Mouse (Mus musculus): ENCODE measurements around the gene Pkd2. TPM values are rescaled to one million over a fixed set of nuclear protein-coding genes. Genes with fewer than 3 reads are reported as not detected.

Pkd2 gene
- 0.49 and 1.0 TPM in 2 replicates for polyA plus RNA-seq (2012; ENCODE audit: low replicate concordance)

DNA sequence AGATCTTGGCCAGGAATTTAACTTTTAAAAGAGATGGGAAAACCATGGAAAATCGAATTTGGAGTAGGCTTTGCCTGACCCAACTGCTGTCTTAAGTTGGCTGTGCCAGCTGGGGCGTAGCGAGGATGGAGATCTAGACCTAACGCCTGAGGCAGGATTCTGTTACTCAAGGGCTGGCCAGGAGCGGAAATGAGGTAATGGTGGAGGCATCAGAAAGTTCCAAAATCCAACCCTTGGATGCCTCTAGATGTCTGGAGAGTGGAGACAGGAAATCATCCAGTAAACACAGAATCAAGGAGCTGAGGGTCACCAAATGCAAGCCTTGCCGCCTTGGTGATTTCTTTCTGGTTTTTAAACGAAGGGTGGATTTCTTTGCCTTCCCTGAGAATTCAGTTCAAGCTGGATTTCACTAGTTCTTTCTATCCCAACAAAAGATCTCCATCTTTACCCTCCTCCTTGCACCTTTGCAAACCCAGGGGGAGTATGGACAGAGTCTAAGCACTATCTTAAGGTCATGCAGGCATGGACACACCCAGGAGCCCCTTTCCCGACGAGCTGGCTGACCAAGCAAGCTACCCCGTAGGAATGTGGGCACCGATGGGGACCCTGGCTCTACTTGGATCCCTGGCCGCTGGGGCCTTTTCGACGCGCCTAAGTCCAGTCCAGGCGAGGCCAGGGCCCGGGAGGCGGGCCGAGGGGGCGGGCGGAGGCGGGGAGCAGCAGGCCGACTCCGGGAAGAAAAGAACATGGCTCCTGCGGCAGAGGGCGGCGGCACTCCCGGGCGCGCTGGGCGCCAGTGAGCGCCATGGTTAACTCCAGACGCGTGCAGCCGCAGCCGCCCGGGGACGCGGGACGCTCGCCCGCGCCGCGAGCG lies at the start of gene Pkd2:
Gene Pkd2, plus strand, starts transcription at position 619 of the 874 bp plus-strand sequence.

DNA sequence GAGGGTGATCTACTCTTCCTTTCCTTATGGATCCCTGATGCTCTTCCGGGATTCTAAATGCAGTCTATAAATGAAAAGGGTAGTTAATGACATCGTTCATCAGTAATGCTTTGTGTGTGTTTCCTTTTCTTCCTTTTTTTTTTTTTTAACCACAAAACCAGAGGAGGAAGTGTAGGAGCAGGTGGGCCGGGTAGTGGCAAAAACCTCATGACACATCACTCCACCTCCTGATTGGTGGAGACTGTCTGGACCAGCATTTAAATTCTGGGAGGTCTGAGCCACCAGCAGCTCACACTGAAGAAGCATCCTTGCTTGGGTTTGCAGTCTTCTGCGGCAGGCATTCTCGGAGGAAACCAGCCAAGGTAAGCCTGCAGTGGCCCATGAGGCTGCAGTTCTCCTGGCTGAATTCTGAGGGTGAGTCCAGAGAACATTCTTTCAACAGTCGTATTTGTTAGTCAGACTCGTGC lies 24.4 kb upstream of the Pkd2 start, which contains the start of gene Spp1:
Gene Spp1, plus strand, starts transcription at position 284 of the 467 bp plus-strand sequence.

DNA sequence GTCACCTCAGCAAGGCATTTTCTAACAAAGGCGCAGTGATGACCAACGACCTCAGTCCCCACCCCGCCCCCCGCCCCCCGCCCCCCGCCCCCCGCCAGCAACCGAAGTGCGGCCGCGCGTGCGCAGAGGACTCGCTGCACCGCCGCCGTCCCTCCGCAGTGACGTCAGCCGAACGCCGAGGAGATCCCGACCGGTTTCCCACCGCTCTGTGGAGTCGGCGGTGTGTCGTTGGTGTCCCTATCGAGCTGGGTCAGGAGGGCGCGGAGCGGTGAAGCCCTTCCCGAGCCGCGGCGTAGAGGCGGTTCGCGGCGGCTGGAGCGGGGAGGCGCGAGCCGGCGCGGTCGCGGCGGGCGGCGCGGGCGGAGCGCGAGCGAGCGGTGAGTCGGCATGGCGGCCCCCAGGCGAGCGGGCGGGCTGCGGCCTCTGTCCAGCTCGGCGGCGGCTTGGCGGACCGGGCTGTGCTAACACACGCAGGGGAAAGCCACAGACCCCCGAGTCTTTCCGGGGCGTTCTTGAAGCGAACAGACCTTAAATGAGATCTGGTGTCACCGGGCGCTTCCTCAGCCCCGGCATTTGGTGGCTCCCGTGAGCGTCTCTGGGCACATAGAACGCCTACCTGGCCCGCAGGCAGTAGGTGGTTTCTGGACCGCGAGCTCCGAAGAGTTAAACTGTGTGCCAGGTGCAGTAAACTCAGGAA lies 49.1 kb downstream of the Pkd2 start, which contains the start of gene BC005561:
Gene BC005561, plus strand, starts transcription at position 158 of the 697 bp plus-strand sequence.

Other genes with a start within 250 kb of the Pkd2 start
- not detected in 2 replicates for gene Ibsp, start 160.3 kb upstream of the Pkd2 start, polyA plus RNA-seq (2012; ENCODE audit: low replicate concordance)
- gene Mepe, start 134.1 kb upstream of the Pkd2 start, polyA plus RNA-seq (2012; ENCODE audit: low replicate concordance): not detected in 2 replicates
- gene Spp1, start 24.3 kb upstream of the Pkd2 start, polyA plus RNA-seq (2012; ENCODE audit: low replicate concordance): not detected in 2 replicates
- 0.63 and 1.0 TPM in 2 replicates for gene BC005561, start 48.9 kb downstream of the Pkd2 start, polyA plus RNA-seq (2012; ENCODE audit: low replicate concordance)